Mouse (Mus musculus): ENCODE data around the gene Mfap1b. TPM values are rescaled to one million over a fixed set of nuclear protein-coding genes. Genes with fewer than 3 reads are reported as not detected.

Mfap1b gene
- total RNA-seq, 2 experiments from 2014 or later: 41.6 to 45.0 TPM

- no peak for DNase-seq (ENCODE audit: low spot score in 2 of 2)
Observed at GRCm38 (mm10) chr2:121440834-121441605, 32.8 kb downstream of the Mfap1b start.

DNA sequence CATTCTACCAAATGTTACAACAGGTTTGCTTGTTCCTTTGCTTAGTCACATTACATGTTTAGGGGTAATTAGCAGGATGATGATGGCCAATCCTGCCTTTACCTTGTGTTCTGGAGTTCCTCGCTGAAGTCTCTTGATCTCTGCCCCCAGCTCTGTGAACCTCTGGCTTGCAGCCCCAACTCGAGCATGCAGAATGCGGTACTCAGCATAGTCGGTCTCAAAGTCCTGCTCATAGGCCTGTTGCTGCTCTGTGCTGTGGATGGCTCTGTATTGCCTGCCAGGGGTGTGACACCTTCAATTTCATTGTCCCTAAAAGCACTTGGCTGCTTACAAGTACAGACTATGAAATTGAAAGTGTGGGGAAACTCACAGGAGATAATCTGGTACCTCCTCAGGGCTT, 34.1 kb downstream of the Mfap1b start:
- no peak for DNase-seq (ENCODE audit: low spot score in 2 of 2)

- DNase-seq (ENCODE audit: low spot score in 2 of 2): no peak
Observed at GRCm38 (mm10) chr2:121434854-121435253, 39.0 kb downstream of the Mfap1b start.

DNA sequence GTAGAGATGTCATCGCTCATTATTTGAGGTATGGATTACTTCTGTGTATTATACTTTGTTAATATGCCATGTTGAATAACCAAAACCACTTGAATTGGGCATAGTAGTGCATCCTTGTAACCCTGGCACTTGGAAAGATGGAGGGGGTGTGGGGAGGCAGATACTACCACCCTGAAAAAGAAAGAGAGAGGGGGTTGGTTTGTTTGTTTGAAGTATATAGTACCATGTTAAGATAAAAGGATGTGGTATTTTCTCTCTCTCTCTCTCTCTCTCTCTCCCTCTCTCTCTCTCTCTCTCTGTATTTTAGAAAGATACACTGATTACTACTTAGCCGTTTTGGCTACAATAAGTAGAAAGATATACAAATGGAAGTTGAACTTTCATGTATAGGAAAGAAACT, 48.0 kb downstream of the Mfap1b start:
- no peak for DNase-seq (ENCODE audit: low spot score in 2 of 2)

GRCm38 (mm10) chr2:121423166-121423565, 50.7 kb downstream of the Mfap1b start:
- DNase-seq (ENCODE audit: low spot score in 2 of 2): no peak

DNA sequence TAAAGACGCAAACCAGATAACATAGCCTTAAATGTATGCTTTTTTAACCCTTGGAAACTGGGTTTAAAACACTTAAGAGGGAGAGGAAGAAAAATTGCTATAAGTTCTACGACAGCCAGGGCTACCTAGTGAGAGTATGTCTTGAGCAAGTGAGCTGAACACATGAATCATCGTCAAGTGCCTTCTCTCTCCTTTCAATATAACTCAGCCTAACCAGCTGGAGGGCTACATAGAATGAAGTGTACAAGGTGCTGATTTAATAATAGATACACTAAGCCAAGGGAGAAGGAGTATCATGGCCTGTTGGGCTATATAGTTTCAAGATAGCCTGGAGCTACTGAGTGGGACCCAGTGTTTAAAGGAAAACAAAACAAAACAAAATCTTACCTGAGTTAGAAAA, 55.4 kb downstream of the Mfap1b start:
- no peak for DNase-seq (ENCODE audit: low spot score in 2 of 2)

DNA sequence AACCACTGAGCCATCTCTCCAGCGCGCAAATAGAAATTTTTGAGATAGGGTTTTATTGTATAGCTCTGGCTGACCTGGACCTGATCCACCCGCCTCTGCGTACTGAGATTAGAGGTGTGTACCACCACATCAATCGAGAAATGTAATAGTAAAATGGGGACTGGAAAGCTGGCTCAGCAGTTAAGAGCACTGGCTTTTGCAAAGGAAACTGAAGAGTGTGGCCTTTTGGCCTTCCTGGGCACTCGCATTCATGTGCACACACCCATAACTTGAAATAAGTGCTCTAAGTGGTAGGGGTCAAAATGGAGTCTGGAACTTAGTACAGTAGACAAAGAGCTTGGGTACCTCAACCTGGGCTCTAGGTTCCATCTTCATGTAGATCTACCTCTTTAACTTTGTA, 57.5 kb downstream of the Mfap1b start:
- DNase-seq (ENCODE audit: low spot score in 2 of 2): no peak

DNA sequence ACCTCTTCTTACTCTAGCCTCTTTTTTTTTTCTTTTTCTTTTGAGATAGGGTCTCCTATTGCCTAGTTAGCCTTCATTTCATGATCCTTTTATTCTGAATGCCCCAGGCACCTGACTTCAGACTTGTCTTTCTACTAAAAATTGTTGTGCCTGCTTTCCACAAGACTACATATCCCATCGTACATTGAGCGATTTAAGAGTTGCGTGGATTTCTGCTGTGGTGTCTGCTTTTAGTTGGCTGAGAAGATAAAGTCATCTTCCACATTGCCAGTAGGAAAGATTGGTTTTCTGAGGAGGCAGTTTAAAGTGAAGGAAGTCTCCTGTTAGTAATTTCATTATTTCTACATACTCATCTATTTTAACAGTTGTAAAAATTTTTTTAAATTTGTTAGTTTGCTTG, 58.3 kb downstream of the Mfap1b start:
- no peak for DNase-seq (ENCODE audit: low spot score in 2 of 2)

DNA sequence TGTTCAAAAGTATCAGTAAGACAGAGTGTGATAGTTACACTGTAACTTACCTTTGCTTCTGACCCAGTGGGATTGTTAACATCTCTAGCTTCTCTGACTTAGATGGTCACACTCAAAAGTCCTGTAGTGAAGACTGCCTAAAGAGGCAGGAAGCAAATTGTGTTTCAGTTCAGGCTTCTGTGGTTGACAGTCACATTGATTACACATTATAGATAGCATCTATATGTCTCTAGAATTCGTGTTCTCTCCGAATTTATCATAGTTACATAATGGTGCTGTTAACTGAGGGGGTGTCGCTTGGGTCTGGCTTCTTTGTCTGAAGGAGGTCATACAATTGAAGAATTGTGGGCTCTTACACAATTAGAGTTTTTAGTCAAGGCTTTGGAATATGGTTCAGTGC, 58.8 kb downstream of the Mfap1b start:
- DNase-seq (ENCODE audit: low spot score in 2 of 2): no peak

GRCm38 (mm10) chr2:121414139-121414685, 59.7 kb downstream of the Mfap1b start:
- peak; percentile 11 to 40 for DNase-seq (ENCODE audit: low spot score in 2 of 2)

GRCm38 (mm10) chr2:121413387-121414042, 60.4 kb downstream of the Mfap1b start, which contains the start of the genes Pdia3 and Catsper2:
Pdia3 (plus strand) TSS chr2:121413775.
Catsper2 (minus strand) TSS chr2:121413792.
- peak; percentile 93 to 97 for DNase-seq (ENCODE audit: low spot score in 2 of 2)

DNA sequence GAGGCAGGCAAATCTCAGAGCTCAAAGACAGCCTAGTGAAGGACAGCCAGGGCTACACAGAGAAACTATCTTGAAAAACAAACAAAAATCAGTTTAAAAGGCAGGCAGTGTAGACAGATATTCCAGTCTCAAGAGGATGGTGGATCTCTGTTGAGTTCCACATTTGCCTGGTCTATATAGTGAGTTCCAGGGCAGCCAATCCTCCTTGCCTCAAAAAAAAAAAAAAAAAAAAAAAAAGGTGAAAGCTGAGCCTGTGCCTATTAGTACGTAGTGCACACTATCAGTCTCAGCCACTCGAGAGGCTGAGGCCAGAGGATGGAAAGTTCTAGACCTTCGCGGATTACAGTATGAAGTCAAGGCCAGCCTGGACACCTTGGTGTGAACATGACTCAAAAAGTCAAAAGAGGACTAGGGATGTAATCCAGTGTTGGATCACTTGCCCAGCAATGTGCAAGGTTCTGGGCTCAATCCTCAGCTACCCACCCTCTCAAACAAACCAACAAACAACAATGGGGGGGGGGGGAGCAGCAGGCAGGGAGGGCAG, 61.0 kb downstream of the Mfap1b start:
- DNase-seq (ENCODE audit: low spot score in 2 of 2): no peak

Small RNAs within 50 kb of the gene (microRNA-seq; reads per million reads assigned to microRNA genes)
- 0 to 0.42 reads per million in 2 experiments for gene Gm22953

Other genes starting within 250 kb of the Mfap1b start
- 100 to 1,000 TPM; 140 to 151 TPM for gene Trp53bp1, start 202.7 kb downstream of the Mfap1b start, total RNA-seq (2021)
- 100 to 1,000 TPM; 521 to 561 TPM for gene Map1a, start 184.5 kb downstream of the Mfap1b start, total RNA-seq (2021)
- 100 to 1,000 TPM; 132 to 136 TPM for gene Ppip5k1, start 118.7 kb downstream of the Mfap1b start, total RNA-seq (2021)
- 100 to 1,000 TPM; 365 to 394 TPM for gene Ckmt1, start 116.4 kb downstream of the Mfap1b start, total RNA-seq (2021)
- gene Strc, start 86.9 kb downstream of the Mfap1b start, total RNA-seq (2021): under 1 TPM; 0.09 to 0.23 TPM
- gene Pdia3, start 60.3 kb downstream of the Mfap1b start, total RNA-seq (2021): 100 to 1,000 TPM; 188 to 192 TPM
- 1 to 10 TPM; 2.6 to 3.9 TPM for gene Catsper2, start 60.3 kb downstream of the Mfap1b start, total RNA-seq (2021)
- gene Ell3, start 29.8 kb downstream of the Mfap1b start, total RNA-seq (2021): not detected
- 100 to 1,000 TPM; 150 to 163 TPM for gene Serf2, start 24.9 kb downstream of the Mfap1b start, total RNA-seq (2021)
- 10 to 100 TPM; 18.3 to 20.9 TPM for gene Hypk, start 20.8 kb downstream of the Mfap1b start, total RNA-seq (2021)
- gene Serinc4, start 17.3 kb downstream of the Mfap1b start, total RNA-seq (2021): under 1 TPM; 0.26 to 0.37 TPM
- gene Mfap1a, start 32.6 kb upstream of the Mfap1b start, total RNA-seq (2021): 10 to 100 TPM; 27.9 to 34.0 TPM
- gene Wdr76, start 32.7 kb upstream of the Mfap1b start, total RNA-seq (2021): 1 to 10 TPM; 4.2 to 4.7 TPM

Measured in left cerebral cortex, adult 18-20 months (tissue).